Mouse (Mus musculus) myocyte (in vitro differentiated cells): Measurements from ENCODE around the gene C730034F03Rik.

ENCODE experiments used
- MAX ChIP-seq: IDR thresholded peaks from one replicate; pipeline ENCODE4 v1.6.1; 2011; ENCODE audit warnings: low read depth, mild to moderate bottlenecking, control low read depth
- MYOD1 ChIP-seq, 3 experiments: IDR thresholded peaks; one replicate each; pipeline ENCODE4 v1.6.1; 2011; ENCODE audit warnings: control low read depth in 2 of 3, low read depth in 2 of 3, mild to moderate bottlenecking in 2 of 3, moderate library complexity in 1 of 3; ENCODE audit not compliant: insufficient read length in 2 of 3, control insufficient read depth in 1 of 3
- MYOG ChIP-seq, 3 experiments: IDR thresholded peaks; one replicate each; pipeline ENCODE4 v1.6.1; 2011; ENCODE audit warnings: control low read depth in 2 of 3, low read depth in 2 of 3, mild to moderate bottlenecking in 2 of 3; ENCODE audit not compliant: insufficient read length in 2 of 3, control insufficient read depth in 1 of 3, insufficient read depth in 1 of 3
- POLR2A ChIP-seq: IDR thresholded peaks from one replicate; pipeline ENCODE4 v1.6.1; 2011; ENCODE audit warnings: low read depth, mild to moderate bottlenecking, control low read depth, moderate library complexity; ENCODE audit not compliant: insufficient read length
- POLR2AphosphoS2 ChIP-seq: IDR thresholded peaks from one replicate; pipeline ENCODE4 v1.6.1; 2011; ENCODE audit warnings: low read depth, control low read depth; ENCODE audit not compliant: insufficient read length
- TCF12 ChIP-seq: IDR thresholded peaks from one replicate; pipeline ENCODE4 v1.6.1; 2011; ENCODE audit warnings: mild to moderate bottlenecking, control low read depth; ENCODE audit not compliant: poor library complexity, insufficient read depth, severe bottlenecking
- USF1 ChIP-seq: IDR thresholded peaks from one replicate; pipeline ENCODE4 v1.6.1; 2011; ENCODE audit warnings: low read depth, mild to moderate bottlenecking, control low read depth, moderate library complexity

- TF ChIP-seq USF1 = no peak
- TF ChIP-seq POLR2A = no peak
- no peak for TF ChIP-seq TCF12
- no peak for TF ChIP-seq MYOD1 (IDR thresholded peaks at IDR 0.05; ENCODE audit: control insufficient read depth in 1 of 3, insufficient read length in 2 of 3, low read depth in 2 of 3)
- TF ChIP-seq MAX = no peak
- TF ChIP-seq MYOG (IDR thresholded peaks at IDR 0.05; ENCODE audit: control insufficient read depth in 1 of 3, insufficient read depth in 1 of 3, insufficient read length in 2 of 3, low read depth in 2 of 3) = no peak
- TF ChIP-seq POLR2AphosphoS2 = no peak
Observed at GRCm38 (mm10) chr15:89461321-89461720, 31.9 kb downstream of the C730034F03Rik start.
